Mouse (Mus musculus) megakaryocyte progenitor cell, adult 5-6 weeks (primary cell): ENCODE measurements around the gene Olfr287. TPM values are rescaled to one million over a fixed set of nuclear protein-coding genes. Genes with fewer than 3 reads are reported as not detected.

Source experiments
- ATAC-seq: replicated peaks from 2 replicates; pipeline ENCODE4 v1.8.0; 2016; ENCODE audit warnings: mild to moderate bottlenecking, moderate TSS enrichment, inconsistent platforms; ENCODE audit not compliant: poor library complexity
- total RNA-seq, 2 experiments: library from RNA; stranded (forward) in 1 of 2; stranded (reverse) in 1 of 2; fragments of 157-497, 149-512 nt in 1 of 2; fragments of 200-1000 nt in 1 of 2; gene quantifications; 2 replicates each; pipeline versions ENCODE4 v1.2.3 to v1.2.4; 2015 to 2017

Olfr287 gene
- 0.07 and 0.42 TPM in 2 replicates for total RNA-seq (2015)
- total RNA-seq (2017), result not detected in 2 replicates

DNA sequence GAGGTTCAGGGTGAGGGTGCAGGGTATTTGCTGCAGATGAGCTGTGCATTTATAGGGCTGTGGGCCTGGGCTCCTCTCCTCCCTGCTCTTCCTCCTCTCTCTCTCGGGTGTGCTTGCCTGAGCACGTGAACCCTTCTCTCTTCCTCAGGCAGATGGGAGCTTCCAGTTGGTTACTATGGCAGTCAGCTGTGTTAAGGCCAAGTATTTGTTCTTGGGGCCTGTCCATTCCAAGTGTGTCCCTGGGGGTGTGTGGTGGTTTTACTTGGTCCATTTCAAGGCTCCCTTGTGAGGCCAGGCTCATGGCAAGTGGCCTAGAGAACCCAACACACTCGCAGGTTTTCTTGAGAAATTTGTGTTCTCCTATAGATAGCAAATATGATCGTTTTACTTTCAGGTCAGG lies at the start of gene Olfr287, which contains the start of gene Gm44579:
Gene Olfr287, minus strand, starts transcription at position 180 of the 400 bp plus-strand sequence.
Gene Gm44579, minus strand, starts transcription at position 101 of the 400 bp plus-strand sequence.
- ATAC-seq, result no peak

DNA sequence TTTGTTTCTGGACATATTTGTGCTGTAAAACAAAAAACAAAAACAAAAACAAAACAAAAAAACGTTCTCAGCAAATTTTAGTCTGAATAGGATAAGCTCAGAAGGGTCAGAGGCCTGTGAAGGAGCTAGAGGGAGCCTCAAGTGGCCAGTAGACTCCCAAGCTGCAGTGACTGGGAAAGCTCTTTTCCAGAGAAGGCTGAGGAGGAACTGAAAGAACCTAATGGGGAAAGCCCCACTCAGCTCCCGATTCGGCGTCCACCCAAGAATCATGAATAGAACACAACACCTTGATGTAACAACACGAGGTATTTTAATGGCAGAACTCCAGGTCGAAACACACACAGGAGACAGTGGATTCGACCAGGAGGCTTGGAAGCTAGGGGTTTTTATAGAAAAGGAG lies 36.9 kb upstream of the Olfr287 start:
- no peak for ATAC-seq

DNA sequence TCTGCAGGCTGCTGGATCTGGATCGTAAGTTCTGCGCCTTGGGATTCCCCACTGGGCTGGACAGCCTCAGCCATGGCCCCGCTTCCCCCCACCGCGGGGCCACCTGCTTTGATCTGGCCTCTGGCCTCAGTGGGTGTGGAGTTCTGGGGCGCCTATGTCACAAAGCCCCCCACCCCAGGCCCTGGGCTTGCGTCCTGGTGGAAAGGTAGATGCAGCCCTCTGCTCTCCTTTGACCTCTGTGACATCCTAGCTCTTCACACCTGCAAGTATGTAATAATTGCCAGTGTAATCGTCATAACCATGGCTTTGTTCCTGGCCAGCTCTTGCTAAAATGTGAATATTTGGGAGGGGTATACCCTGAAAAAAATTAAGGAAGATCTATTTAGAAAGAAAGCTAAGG lies 36.3 kb upstream of the Olfr287 start, which contains the start of gene H1fnt:
Gene H1fnt, minus strand, starts transcription at position 101 of the 400 bp plus-strand sequence.
- ATAC-seq, result no peak

DNA sequence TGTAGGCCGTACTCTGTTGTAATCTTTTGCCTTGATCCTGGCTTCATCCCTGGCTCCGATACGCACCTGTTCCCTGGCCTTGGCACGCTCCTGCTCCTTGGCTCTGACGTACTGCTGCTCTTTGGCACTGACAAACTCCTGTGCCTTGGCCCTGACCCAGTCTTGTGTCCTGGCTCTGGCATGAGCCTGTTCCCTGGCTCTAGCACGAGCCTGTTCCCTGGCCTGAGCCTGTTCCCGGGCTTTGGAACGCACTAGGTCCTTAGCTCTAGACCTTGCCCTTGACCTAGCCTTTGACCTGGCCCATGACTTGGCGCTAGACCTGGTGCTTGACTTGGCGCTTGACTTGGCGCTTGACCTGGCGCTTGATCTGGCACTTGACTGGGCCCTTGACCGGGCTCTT lies 35.4 kb upstream of the Olfr287 start:
- no peak for ATAC-seq

DNA sequence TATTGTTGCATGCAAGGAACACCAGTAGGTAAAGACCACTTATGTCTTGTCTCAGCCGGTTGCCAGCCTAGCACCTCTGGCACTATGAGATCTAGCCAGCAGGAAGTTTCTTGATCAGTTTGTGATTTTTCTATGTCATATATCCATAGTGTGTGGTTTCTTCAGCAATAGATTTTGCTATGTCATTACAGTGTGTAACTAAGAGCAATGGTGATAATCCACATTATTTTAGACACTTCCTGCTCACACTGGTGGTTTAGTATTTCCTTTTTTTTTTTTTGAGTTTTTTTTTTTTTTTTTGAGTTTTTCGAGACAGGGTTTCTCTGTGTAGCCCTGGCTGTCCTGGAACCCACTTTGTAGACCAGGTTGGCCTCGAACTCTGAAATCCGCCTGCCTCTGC lies 14.6 kb upstream of the Olfr287 start:
- ATAC-seq, result peak; percentile 11; the same call in 1 of the 2 replicates

DNA sequence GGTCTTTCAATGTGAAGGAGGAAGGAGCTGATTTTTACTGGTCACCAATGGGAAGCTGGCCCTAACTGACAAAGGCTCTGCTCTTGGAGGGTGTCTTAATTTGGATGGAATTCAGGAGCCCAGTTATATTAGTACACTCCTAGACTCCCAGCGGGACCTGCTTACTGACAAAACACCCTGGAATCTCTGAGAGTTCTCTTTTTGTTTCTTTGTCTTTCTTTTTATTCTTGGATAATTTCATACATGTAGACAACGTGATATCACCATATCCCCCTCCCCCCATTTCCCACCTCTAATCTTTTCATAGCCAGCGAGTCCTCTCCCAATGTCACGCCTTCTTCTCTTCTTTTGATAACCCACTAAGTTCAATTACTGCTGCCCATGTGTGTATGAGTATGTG lies 13.5 kb upstream of the Olfr287 start, which contains the start of gene Olfr286:
Gene Olfr286, minus strand, starts transcription at position 101 of the 400 bp plus-strand sequence.
- no peak for ATAC-seq

DNA sequence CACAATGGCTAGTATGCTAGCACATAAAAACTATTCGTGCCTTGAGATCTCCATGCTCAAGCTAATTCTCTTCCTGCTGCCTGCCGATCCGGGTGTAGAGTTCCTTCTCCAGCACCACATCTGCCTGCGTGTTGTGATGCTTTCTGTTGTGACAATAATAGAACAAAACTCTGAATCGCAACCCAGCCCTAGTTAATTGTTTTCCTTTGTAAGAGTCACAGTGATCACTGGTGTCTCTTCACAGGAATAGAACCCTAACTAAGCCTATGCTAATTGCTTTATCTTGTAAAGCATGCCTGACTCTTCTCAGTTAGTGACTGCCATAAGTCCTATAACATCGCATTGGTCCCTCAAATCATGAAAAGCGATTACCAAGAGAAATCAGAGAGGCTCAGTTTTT lies 5.2 kb upstream of the Olfr287 start:
- no peak for ATAC-seq

DNA sequence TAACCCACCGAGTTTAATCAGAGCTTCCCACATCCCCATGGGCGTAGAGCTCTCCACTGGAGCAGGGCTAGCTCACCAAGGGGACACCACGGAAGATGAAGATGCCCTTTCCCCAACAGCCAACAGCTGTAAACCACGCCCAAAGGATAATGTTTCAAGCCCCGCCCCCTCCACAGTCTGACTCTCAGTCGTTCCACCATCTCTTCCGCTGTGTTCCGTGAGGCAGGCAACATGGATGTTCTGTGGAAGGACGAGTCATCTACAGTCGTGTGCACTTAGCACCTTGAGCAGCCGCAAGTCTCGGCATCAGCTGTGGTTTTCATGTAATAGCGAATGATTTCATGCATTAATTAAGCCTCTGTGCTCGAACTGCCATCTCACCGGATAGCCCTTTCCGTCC lies 4.8 kb upstream of the Olfr287 start:
- no peak for ATAC-seq

DNA sequence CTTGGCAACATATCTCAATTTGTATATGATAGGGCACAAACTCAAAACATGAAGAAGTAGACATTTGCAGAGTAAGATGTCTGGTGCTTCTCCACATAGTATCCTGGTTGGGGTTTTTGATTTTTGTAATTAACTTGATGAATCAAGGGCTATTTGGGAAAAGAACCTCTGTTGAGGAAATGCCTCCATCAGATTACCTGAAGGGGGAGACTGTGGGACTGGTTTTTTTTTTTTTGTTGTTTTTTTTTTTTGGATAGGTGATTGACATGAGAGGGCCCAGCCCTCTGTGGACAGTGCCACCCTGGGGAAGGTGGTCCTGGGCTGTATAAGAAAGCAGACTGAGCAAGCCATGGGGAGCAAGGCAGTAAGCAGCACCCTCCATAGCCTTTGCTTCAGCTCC lies 1.5 kb upstream of the Olfr287 start:
- no peak for ATAC-seq

DNA sequence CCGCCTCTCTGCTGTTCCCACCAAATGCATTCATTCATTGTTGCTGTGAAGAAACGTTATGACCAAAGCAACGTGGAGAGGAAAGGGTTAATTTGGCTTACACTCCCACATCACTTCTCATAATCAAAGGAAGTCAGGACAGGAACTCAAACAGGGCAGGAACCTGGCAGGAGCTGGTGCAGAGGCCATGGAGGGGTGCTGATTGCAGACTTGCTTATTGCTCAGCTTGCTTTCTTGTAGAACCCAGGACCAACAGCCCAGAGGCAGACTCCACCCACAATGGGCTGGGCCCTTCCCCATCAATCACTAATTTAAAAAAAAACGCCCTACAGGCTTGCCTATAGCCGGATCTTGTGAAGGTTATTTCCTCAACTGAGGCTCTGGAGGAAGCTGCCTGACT lies 6.7 kb downstream of the Olfr287 start:
- no peak for ATAC-seq

DNA sequence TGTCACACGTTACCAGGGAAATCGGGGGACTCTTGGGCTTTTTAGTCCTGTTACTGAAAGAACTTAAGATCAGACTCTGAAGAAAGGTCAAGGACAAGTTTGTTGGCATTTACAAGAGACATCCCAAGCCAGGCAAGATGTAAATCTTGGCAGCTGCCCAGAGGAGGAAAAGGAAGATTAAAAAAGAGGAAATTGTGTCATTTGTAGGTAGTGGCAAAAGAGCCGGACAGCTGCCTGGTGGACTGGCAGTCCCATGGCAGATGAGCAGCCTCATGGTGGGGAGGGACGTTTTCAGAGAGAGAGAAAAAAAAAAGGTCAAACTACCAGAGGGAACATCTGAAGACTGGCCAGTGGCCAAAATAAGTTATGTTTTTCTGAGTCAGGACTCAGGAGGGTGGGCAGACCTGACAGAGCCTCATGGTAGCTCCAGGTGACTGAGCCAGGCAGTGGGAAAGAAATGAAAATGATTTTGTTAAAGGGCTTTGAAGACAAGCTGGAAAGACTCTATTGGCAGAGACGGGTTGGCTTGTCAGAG lies 7.5 kb downstream of the Olfr287 start:
- ATAC-seq, result 0 out of 2 replicates have a peak, but pooled peaks have one; percentile 23

DNA sequence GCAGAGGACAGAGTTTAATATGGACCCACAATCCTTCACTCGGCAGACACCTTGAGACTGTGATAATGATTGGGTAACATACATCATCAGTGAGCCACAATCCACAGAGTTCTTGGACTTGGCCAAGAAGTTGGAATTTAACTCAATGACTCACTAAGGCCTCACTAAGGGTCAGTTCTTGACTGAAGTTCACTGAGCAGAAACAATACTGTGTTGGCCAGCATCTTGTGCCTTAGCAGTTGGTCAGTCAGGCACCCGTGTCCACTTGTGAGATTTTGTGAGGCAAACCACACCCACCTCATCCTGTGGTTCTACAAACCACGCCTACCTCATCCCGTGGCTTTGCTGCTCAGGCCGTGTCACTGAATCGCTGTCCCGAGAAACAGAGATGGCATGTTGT lies 11.2 kb downstream of the Olfr287 start:
- no peak for ATAC-seq

DNA sequence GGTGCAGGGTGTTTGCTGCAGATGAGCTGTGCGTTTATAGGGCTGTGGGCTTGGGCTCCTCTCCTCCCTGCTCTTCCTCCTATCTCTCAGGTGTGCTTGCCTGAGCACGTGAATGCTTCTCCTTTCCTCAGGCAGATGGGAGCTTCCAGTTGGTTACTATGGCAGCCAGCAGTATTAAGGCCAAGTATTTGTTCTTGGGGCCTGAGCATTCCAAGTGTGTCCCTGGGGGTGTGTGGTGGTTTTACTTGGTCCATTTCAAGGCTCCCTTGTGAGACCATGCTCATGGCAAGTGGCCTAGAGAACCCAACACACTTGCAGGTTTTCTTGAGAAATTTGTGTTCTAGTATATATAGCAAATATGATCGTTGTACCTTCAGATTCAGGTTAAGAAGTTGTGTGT lies 25.4 kb downstream of the Olfr287 start, which contains the start of gene Olfr288:
Gene Olfr288, minus strand, starts transcription at position 101 of the 400 bp plus-strand sequence.
- ATAC-seq, result no peak

DNA sequence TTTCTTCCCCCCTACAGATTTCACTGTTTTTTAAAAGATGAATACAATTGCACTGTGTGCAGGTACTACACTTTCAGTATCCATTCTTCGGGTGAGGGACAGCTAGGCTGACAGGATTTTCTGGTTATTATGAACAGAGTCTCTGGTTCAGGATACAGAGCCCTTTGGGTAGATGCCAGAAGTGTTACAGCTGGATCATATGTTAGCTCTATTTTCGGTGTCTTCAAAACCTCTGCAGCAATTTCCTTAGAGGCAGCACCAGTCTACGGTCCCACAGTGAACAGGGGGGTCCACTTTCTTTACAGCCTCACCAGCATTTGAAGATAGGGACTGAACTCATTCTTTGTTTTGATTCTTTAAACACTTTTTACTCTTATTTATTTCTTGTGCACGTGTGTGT lies 36.4 kb downstream of the Olfr287 start:
- ATAC-seq, result no peak

DNA sequence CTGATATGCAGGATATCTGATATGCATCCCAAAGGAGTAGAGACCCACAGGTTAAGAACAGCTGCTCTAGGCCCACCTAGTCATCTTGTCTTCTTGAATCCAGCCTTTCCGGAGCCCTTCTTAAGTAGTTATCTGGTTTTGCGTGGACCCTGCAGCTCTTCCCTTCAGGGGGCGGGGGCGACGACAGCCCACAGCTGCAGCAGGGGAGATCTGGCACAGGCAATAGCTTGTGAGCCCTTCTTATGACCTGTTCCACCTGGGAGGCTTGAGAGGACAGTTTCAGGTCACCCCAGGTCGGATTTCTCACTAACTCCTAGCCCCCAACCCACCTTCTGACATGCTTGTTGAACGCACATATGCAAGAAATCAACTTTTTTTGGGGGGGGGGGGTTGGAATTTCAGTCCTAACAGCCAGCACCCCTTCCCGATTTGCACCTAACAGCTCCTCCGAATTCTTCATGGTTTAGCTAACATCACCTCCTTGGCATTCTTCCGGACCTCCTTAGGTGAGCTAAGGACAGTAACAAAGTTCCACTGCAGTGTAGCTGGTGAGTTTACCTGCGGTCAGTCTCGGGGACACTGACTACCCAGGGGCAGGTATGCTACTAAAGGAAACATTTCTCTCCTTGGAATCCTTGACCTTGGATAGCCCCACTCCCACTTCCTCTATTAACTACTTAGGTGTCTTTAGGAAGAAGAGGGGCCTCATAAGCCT lies 38.8 kb downstream of the Olfr287 start:
- no peak for ATAC-seq

DNA sequence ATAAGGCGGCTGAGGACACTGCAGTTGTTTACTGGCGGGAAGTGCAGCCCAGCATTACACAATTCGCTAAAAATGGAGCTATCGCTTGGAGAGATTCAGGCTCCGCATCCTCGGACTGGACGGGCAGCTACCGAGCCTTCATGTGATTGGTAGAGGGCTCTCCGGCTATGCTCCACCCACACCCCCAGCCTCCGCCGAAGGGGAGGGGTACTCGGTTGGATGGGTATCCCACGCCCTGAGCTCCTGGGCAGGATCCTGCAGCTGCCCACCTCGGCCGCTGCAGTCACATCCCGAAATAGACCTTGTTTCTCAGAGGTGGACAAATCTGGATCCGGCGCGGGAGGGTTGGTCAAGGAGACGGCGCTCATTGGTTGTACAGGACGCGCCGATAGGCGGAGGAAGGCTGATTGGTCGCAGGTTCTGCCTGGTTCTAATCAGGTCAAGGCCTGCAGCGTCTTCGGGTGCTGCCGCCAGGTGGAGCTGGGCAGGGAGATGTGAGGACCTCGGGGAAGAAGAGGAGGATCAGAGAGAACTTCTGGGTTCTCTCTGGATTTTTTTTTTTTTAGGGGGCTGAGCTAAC lies 39.6 kb downstream of the Olfr287 start:
- peak; percentile 99 for ATAC-seq

DNA sequence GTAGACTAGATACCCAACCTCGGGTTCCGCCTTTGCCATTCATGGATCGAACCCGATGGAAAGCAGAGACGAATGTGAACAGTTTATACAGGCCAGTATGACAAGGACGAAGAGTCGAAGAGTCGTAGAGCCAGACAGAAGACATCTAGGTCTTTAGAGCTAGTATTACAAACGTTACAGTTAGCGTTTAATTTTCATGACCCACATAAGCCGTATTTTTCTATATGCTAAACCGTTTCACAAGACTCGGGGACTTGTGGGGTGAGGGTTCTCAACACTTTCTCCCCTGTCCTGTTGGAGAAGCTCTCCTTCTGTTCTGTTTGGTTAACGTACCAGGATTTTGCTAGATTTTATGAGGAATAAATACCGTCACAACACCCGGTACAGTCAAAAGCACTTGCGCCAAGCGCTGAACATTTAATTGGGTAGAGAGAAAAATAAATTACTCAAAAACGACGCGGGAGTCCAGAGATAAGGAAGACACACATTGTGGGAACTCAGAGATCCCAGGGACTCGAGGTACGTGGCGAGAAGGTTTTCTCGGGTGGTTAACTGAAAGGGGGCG lies 40.2 kb downstream of the Olfr287 start:
- no peak for ATAC-seq

DNA sequence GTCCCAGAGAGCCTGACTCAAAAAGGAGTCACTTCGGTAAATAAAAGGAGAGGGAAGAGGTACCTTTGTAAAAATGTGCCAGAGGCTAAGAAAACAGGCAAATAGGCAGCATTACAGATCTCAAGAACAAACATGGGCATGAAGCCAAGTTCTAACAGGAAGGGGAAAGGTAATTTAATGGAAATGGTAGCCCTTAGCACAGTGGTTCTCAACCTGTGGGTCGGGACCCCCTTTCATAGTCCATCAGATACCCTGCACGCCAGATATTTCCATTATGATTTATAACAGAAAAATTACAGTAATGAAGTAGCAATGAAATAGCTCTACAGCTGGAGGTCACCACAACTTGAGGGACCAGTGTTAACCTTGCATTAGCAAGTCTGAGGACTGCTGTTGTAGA lies 43.5 kb downstream of the Olfr287 start:
- ATAC-seq, result no peak

DNA sequence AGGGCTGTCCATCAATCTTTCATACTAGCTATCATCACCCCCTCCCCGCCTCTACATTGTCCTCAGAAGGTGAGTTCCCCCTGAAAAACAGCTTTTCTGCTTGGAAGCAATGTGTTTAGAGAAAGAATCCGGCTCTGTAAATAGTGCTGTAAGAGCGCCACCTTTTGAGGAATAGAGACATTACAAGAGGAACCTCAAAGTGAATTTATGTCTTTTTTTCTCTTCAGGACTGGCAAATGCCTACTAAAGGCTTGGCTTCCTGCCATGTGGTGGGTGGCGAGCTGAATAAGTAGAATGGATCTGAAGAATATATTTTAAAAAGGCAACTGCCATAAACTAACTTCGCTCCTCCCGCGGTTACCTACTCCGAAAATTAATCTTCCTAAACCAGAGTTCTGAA lies 47.0 kb downstream of the Olfr287 start:
- ATAC-seq, result peak; percentile 69

DNA sequence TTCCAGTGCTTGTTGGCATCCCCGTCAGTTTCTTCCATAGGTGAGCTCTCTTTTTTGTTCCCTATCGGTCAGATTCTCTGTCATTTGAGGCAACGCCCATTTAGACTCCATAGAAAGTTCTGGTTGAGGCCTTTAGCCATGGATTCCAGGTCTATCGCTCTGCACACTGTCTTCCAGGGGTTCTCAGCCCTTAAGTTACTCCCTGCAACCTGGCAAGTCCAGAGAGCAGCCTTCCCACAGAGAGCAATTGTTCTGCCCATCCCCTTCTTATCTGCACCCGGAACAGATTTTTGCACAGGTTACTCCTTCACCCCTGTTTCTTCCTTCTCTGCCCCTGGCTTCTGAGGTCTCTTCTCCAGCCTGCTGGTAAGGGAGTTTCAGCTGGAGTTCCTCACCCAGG lies 48.7 kb downstream of the Olfr287 start:
- ATAC-seq, result no peak

DNA sequence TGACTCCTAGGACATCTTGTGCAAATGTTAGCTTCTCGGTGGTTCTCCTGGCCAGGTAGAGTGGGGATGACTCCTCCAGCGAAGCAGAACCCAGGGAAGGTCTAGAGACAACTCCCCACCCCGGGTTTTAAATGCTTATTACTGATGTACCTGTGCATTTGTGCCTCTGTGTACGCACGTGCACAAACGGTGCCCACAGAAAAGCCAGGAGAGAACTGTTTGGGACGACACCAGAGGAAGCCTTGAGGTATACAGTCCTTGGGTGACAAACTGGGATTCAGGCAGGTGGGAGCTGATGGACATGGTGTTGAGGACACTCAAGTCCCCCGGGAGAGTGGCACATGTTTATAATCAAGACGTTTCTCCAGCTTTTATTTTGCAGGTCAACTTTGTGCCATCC lies 49.9 kb downstream of the Olfr287 start:
- ATAC-seq, result no peak

DNA sequence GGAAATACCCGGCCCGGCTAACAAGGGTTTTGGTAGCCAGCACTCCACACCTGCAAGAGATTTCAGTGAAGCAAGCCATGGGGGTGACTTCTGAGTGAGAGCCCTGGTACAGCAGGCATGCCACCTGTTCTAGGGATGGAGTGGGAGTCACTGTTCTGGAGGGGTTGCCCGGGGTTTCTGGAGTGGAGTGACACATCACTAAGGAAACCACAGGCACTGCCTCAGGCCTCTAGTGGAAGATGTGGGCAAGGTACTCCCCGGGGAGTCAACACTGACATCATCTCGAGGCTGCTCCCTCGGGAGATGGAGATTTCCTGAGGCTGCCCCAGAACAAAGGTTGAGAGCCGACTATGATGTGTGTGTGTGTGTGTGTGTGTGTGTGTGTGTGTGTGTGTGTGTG lies 50.5 kb downstream of the Olfr287 start:
- ATAC-seq, result no peak
